Mouse (Mus musculus) hindbrain, embryonic 13.5 days (tissue): Measurements from ENCODE around the gene Tep1. TPM values are rescaled to one million over a fixed set of nuclear protein-coding genes. Genes with fewer than 3 reads are reported as not detected.

Experiments
- ATAC-seq: fragments of 200-750 bp; cut with Nextera tagmentation; 2 replicates; pipeline ENCODE4 v1.8.0; 2017; ENCODE audit warnings: moderate TSS enrichment; ENCODE audit not compliant: low FRiP score
- H3K27ac ChIP-seq: fragments of 300-500 bp; sonication (generic); 2 replicates; pipeline ENCODE4 v1.5.1; 2015; ENCODE audit warnings: inconsistent platforms, mild to moderate bottlenecking, moderate library complexity
- H3K27me3 ChIP-seq: fragments of 300-500 bp; sonication (generic); 2 replicates; pipeline ENCODE4 v1.6.1; 2015; ENCODE audit warnings: mild to moderate bottlenecking, inconsistent platforms
- H3K36me3 ChIP-seq: fragments of 300-500 bp; sonication (generic); 2 replicates; pipeline ENCODE4 v1.6.1; 2015; ENCODE audit warnings: mild to moderate bottlenecking, inconsistent platforms
- H3K4me1 ChIP-seq: fragments of 300-500 bp; sonication (generic); replicated peaks from 2 replicates; pipeline ENCODE4 v1.6.1; 2015; ENCODE audit warnings: inconsistent platforms
- H3K4me2 ChIP-seq: fragments of 300-500 bp; sonication (generic); 2 replicates; pipeline ENCODE4 v1.6.1; 2015; ENCODE audit warnings: inconsistent platforms, mild to moderate bottlenecking, moderate library complexity
- H3K4me3 ChIP-seq: fragments of 300-500 bp; sonication (generic); 2 replicates; pipeline ENCODE4 v1.5.1; 2015; ENCODE audit warnings: mild to moderate bottlenecking, inconsistent platforms
- H3K9ac ChIP-seq: fragments of 300-500 bp; sonication (generic); 2 replicates; pipeline ENCODE4 v1.6.1; 2015; ENCODE audit warnings: mild to moderate bottlenecking, inconsistent platforms
- H3K9me3 ChIP-seq: fragments of 300-500 bp; sonication (generic); 2 replicates; pipeline ENCODE4 v1.6.1; 2016; ENCODE audit warnings: inconsistent platforms
- WGBS: fragments of 180-500 bp; shearing (Covaris S2); methylation state at CpG from one replicate; pipeline ENCODE4 v1.1.7; 2015; 5-methylcytosine and 5-hydroxymethylcytosine counted together
- polyA plus RNA-seq: library from polyadenylated mRNA; unstranded; fragments of >200 nt; fragmentation: Nextera tagmentation; extraction: Ambion mirVana; gene quantifications from 2 replicates; pipeline ENCODE4 v1.2.1, GENCODE M21; 2015

Tep1 gene
- polyA plus RNA-seq, 1 experiment from 2014 or later: 3.2 TPM

DNA sequence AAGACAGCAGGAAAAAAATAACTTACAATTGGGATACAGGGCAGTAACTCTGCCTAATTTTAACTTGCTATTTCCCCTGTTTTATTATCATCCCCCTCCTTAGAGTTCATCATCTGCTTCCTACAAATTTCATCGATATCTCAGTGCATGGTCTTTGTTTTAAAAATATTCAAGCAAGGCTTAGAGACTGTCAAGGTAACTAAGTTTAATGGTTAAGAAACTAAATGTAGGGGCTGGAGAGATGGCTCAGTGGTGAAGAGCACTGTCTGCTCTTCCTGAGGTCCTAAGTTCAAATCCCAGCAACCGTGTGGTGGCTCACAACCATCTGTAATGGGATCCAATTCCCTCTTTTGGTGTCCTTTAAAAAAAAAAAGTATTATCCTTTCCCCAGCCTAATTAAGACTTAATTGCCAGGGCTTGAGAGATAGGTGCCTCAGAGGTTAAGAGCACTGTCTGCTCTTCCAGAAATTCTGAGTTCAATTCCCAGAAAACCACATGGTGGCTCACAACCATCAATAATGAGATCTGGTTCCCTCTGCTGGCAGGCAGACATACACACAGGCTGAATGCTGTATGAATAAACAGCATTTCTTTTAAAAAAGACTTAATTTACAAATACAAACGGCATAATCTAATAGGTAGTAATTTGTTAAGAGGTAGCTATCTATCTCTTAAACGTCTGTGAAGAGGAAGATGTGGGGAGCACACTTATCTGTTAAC, 67.4 kb downstream of the Tep1 start:
- no peaks in the 10 kb centered on the region for H3K27me3 ChIP-seq
- no peaks in the 10 kb centered on the region for H3K9me3 ChIP-seq
- peaks cover 5% of the 10 kb centered on the region; the same call in 1 of the 2 replicates for H3K4me1 ChIP-seq
- H3K9ac ChIP-seq: no peak overlapping the region
- H3K27ac ChIP-seq: no peak overlapping the region
- ATAC-seq: no peak
- no peak overlapping the region for H3K4me2 ChIP-seq
- 70% methylated on average over 4 of the region's 4 CpGs for WGBS
- H3K4me3 ChIP-seq: no peak overlapping the region
- no peaks in the 10 kb centered on the region for H3K36me3 ChIP-seq

DNA sequence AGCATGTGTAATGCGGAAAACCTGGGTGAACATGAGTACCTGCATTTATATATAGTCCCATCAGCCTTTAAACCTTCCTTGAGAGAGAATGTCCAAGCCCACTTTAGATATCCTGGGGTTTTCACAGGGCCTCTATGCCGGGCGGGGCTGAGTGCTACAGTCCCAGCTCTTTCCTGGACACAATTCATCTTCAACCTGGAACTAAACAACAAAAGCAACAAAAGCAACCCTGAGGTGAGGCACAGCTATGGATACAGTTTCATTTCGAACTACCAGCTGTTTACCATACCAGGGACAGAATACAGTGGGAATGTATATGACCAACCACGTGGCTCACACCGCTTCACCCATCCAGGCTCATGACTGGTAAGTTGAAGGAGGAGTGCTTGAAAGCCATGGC, 67.9 kb downstream of the Tep1 start:
- WGBS: 87% methylated on average over 6 of the region's 6 CpGs
- Histone ChIP-seq H3K9me3 (no peaks in the 10 kb centered on the region), H3K36me3 (no peaks in the 10 kb centered on the region), H3K9ac (no peak overlapping the region), H3K27me3 (no peaks in the 10 kb centered on the region), H3K4me3 (no peak overlapping the region), H3K4me2 (no peak overlapping the region), H3K4me1 (peaks cover 5% of the 10 kb centered on the region; the same call in 1 of the 2 replicates), H3K27ac (no peak overlapping the region)
- no peak for ATAC-seq

DNA sequence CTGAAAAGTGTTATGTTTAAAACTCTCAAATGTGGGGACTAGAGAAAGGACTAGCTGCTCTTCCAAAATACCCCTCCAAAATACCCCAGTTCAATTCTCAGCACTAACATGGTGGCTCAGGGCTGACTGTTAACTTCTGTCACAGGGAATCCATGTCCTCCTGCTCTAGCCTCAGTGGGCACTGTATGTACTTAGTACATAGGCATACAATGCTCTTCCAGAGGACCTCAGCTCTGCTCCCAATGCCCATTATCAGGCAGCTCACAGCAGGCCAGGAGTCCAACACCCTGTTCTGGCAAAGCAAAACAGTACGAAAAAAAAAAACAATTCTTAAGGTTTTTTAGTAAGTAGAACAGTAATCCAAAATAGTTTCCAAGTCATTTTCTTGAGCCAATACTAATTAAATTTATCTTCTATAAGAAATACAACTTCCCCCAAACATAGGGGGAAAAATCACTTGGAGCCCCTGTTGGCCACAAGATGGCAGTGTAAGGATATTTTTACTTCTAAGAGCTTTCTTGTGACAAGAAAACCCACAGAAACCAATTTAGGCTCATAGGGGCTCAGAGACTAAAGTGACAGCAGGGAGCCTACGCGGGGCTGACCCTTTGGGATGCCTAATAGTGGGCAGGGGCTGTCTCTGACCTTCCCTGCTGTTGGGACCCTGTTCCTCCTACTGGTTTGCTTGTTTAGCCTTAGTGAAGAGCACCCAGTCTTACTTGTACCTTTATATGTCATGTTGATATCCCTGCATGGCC, 70.7 kb downstream of the Tep1 start:
- 0 out of 2 replicates have a peak, but pooled peaks cover 2% of the 10 kb centered on the region for H3K4me1 ChIP-seq
- no peak for ATAC-seq
- H3K4me3 ChIP-seq: no peak overlapping the region
- H3K27ac ChIP-seq: no peak overlapping the region
- H3K4me2 ChIP-seq: no peak overlapping the region
- H3K9me3 ChIP-seq: no peaks in the 10 kb centered on the region
- no peaks in the 10 kb centered on the region for H3K36me3 ChIP-seq
- H3K27me3 ChIP-seq: no peaks in the 10 kb centered on the region
- no peak overlapping the region for H3K9ac ChIP-seq
- 7% methylated on average over 3 of the region's 3 CpGs for WGBS

DNA sequence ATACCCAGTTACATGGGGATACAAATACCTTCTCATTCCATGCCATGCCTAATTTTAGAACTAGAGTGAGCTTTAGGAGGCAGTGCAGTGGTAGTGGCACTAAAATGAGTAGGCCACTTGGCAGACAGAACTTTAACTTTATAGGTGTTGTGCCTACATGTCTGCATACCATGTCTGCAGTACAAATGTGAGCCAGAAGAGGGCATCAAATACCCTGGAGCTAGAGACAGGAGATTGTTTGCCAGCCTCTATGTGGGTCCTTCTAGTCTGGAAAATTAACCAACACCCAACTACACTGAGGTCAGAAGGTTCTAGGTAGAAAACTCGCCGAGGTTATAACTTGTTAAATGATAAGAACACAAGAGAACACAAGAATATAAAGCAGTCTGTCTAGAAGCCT, 71.8 kb downstream of the Tep1 start:
- Histone ChIP-seq H3K27me3 (no peaks in the 10 kb centered on the region), H3K9ac (no peak overlapping the region), H3K4me2 (no peak overlapping the region), H3K4me1 (0 out of 2 replicates have a peak, but pooled peaks cover 2% of the 10 kb centered on the region), H3K27ac (no peak overlapping the region), H3K4me3 (no peak overlapping the region), H3K36me3 (no peaks in the 10 kb centered on the region), H3K9me3 (no peaks in the 10 kb centered on the region)
- no peak for ATAC-seq
- WGBS: 70% methylated on average over 2 of the region's 2 CpGs

GRCm38 (mm10) chr14:50796464-50796863, 73.9 kb downstream of the Tep1 start:
- H3K4me1 ChIP-seq: 0 out of 2 replicates have a peak, but pooled peaks cover 2% of the 10 kb centered on the region
- H3K36me3 ChIP-seq: no peaks in the 10 kb centered on the region
- no peak overlapping the region for H3K27ac ChIP-seq
- H3K9me3 ChIP-seq: no peaks in the 10 kb centered on the region
- 93% methylated on average over 1 of the region's 1 CpGs for WGBS
- no peak for ATAC-seq
- no peak overlapping the region for H3K4me3 ChIP-seq
- no peaks in the 10 kb centered on the region for H3K27me3 ChIP-seq
- no peak overlapping the region for H3K9ac ChIP-seq
- no peak overlapping the region for H3K4me2 ChIP-seq

GRCm38 (mm10) chr14:50795965-50796364, 74.4 kb downstream of the Tep1 start:
- no peak overlapping the region for H3K4me2 ChIP-seq
- H3K9ac ChIP-seq: no peak overlapping the region
- H3K36me3 ChIP-seq: no peaks in the 10 kb centered on the region
- 0 out of 2 replicates have a peak, but pooled peaks cover 2% of the 10 kb centered on the region for H3K4me1 ChIP-seq
- H3K9me3 ChIP-seq: no peaks in the 10 kb centered on the region
- WGBS: 88% methylated on average over 4 of the region's 4 CpGs
- H3K27me3 ChIP-seq: no peaks in the 10 kb centered on the region
- H3K27ac ChIP-seq: no peak overlapping the region
- ATAC-seq: no peak
- H3K4me3 ChIP-seq: no peak overlapping the region

GRCm38 (mm10) chr14:50795261-50795935, 75.0 kb downstream of the Tep1 start:
- Histone ChIP-seq H3K27ac (no peak overlapping the region), H3K4me3 (no peak overlapping the region), H3K27me3 (no peaks in the 10 kb centered on the region), H3K4me2 (no peak overlapping the region), H3K4me1 (0 out of 2 replicates have a peak, but pooled peaks cover 2% of the 10 kb centered on the region), H3K36me3 (no peaks in the 10 kb centered on the region), H3K9me3 (no peaks in the 10 kb centered on the region), H3K9ac (no peak overlapping the region)
- WGBS: 91% methylated on average over 24 of the region's 24 CpGs
- no peak for ATAC-seq

DNA sequence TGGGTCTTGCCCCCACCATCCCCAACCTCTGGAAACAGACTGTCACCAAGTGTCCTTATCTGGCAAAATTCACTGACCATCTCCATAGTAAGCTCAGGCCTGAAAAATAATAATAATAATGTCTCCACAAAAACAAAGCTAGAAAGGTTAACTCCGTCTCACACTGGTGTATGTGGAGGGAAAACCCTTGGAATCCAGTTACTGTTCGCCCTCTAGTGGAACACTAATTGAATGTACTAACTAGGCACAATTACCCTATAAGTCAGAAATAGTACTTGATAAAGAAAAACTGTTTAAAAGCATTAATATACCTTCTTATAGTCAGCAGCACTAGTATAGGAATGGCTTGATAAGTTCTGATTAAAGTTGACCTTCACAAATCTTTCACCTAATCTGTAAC, 82.2 kb downstream of the Tep1 start:
- Histone ChIP-seq H3K4me2 (no peak overlapping the region), H3K9me3 (no peaks in the 10 kb centered on the region), H3K9ac (no peak overlapping the region), H3K27me3 (no peaks in the 10 kb centered on the region), H3K4me3 (no peak overlapping the region), H3K27ac (no peak overlapping the region), H3K4me1 (peaks cover 12% of the 10 kb centered on the region), H3K36me3 (no peaks in the 10 kb centered on the region)
- 17% methylated on average over 2 of the region's 2 CpGs for WGBS
- no peak for ATAC-seq

DNA sequence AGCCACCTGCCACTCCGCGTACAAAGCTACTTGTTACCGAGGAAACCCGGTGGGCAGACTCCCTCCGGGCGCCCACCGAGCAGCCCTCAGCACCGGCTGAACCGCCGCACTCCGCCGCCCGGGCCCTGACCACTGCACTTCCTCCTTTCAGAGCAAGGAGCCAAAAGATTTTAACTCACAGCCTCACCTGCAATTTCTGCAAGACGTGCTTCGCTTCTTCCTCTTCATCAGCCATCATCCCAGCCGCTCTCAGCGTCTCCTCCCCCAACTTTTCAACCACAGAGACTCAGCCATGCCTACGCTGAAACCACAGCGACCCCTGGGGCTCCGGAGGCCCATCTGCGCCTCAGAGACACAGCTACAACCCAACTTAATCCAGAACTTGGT, 85.1 kb downstream of the Tep1 start, which contains the start of gene Ttc5:
Ttc5 (minus strand) TSS at position 269 of the 387 bp plus-strand sequence.
- H3K4me3 ChIP-seq: peak within 1 kb of the TSS; percentile 77
- peak within 1 kb of the TSS; percentile 66 for H3K4me2 ChIP-seq
- WGBS: under 1% methylated on average over 21 of the region's 21 CpGs
- peak within 1 kb of the TSS; percentile 88 for H3K27ac ChIP-seq
- H3K27me3 ChIP-seq: no peaks in the 10 kb centered on the region
- H3K9ac ChIP-seq: peak within 1 kb of the TSS; percentile 79
- H3K9me3 ChIP-seq: 0 out of 2 replicates have a peak, but pooled peaks cover 2% of the 10 kb centered on the region
- H3K4me1 ChIP-seq: peaks cover 14% of the 10 kb centered on the region
- peak; percentile 96 for ATAC-seq
- H3K36me3 ChIP-seq: peaks cover 22% of the 10 kb centered on the region

- peak overlapping the region; percentile 79 for H3K9ac ChIP-seq
- H3K9me3 ChIP-seq: 0 out of 2 replicates have a peak, but pooled peaks cover 2% of the 10 kb centered on the region
- no peaks in the 10 kb centered on the region for H3K27me3 ChIP-seq
- peaks cover 26% of the 10 kb centered on the region for H3K36me3 ChIP-seq
- peaks cover 14% of the 10 kb centered on the region for H3K4me1 ChIP-seq
- no peak; the same call in 1 of the 2 replicates for ATAC-seq
- peak overlapping the region; percentile 66 for H3K4me2 ChIP-seq
- 30% methylated on average over 16 of the region's 16 CpGs for WGBS
- peak overlapping the region; percentile 77 for H3K4me3 ChIP-seq
- H3K27ac ChIP-seq: peak overlapping the region; percentile 88
These were observed 85.7 kb downstream of the Tep1 start for GRCm38 (mm10) chr14:50784391-50785250.

DNA sequence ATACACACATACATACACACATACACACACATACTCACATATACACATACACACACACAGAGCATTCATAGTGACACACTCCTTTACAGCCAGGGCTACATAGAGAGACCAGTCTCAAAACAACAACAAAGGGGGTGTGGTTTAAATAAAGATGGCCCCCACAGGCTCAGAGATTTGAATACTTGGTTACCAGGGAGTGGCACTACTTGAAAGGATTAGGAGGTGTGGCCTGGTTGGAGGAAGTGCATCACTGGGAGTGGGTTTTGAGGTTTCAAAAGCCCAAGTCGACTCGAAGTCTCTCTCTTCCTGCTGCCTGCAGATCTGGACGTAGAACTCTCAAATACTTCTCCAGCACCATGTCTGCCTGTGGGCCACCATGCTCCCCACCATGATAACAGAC, 88.2 kb downstream of the Tep1 start:
- H3K4me2 ChIP-seq: no peak overlapping the region
- 97% methylated on average over 3 of the region's 3 CpGs for WGBS
- H3K27ac ChIP-seq: no peak overlapping the region
- H3K9me3 ChIP-seq: 0 out of 2 replicates have a peak, but pooled peaks cover 2% of the 10 kb centered on the region
- no peak overlapping the region for H3K9ac ChIP-seq
- no peak for ATAC-seq
- H3K36me3 ChIP-seq: peaks cover 40% of the 10 kb centered on the region
- no peaks in the 10 kb centered on the region for H3K27me3 ChIP-seq
- peaks cover 14% of the 10 kb centered on the region for H3K4me1 ChIP-seq
- H3K4me3 ChIP-seq: no peak overlapping the region
